Mouse (Mus musculus): ENCODE measurements around the gene Slc25a30. TPM values are rescaled to one million over a fixed set of nuclear protein-coding genes. Genes with fewer than 3 reads are reported as not detected.

Gene Slc25a30
- polyA plus RNA-seq (2012; rRNA removed) (6.2 and 8.2 TPM in 2 replicates), polyA plus RNA-seq (2014; fragmentation: Nextera tagmentation; extraction: Ambion mirVana) (3.5 and 4.6 TPM in 2 replicates)

- peak within 1 kb of the TSS; percentile 89 for H3K4me2 ChIP-seq (replicated peaks; ENCODE audit: low read depth, low read length, severe bottlenecking)
- peak; percentile 98 for ATAC-seq (ENCODE audit: low FRiP score, low read depth)
- H3K9ac ChIP-seq (ENCODE audit: low read depth, low read length, severe bottlenecking): peak within 1 kb of the TSS; percentile 71
- peak; percentile 96 for DNase-seq (ENCODE audit: low spot score)
- TF ChIP-seq POLR2A (IDR thresholded peaks at IDR 0.05; ENCODE audit: borderline replicate concordance, extremely low read depth, insufficient read depth, insufficient read length): peak; percentile 71; the same call in 1 of the 2 replicates
- no peaks in the 10 kb centered on the region for H3K27me3 ChIP-seq (ENCODE audit: control insufficient read depth, insufficient read depth, low read length)
- 6% methylated on average over 50 of the region's 51 CpGs for WGBS
- H3K9me3 ChIP-seq (ENCODE audit: control insufficient read depth, low read length): no peaks in the 10 kb centered on the region
- H3K4me3 ChIP-seq (replicated peaks; ENCODE audit: low read length): peak within 1 kb of the TSS; percentile 74
- H3K27ac ChIP-seq (replicated peaks; ENCODE audit: low read depth, low read length): peak within 1 kb of the TSS; percentile 52
- 0 out of 2 replicates have a peak, but pooled peaks cover 3% of the 10 kb centered on the region for H3K4me1 ChIP-seq (ENCODE audit: control insufficient read depth, insufficient read depth, low read length)
- H3K36me3 ChIP-seq (ENCODE audit: control insufficient read depth, insufficient read depth, low read length): no peaks in the 10 kb centered on the region
Observed at GRCm38 (mm10) chr14:75786868-75787793, at the start of gene Slc25a30. TSS of gene Slc25a30 (minus strand) at chr14:75787037.

- TF ChIP-seq POLR2A (IDR thresholded peaks at IDR 0.05; ENCODE audit: borderline replicate concordance, extremely low read depth, insufficient read depth, insufficient read length): no peak
- H3K36me3 ChIP-seq (ENCODE audit: control insufficient read depth, insufficient read depth, low read length): no peaks in the 10 kb centered on the region
- DNase-seq (ENCODE audit: low spot score) (no peak), ATAC-seq (ENCODE audit: low FRiP score, low read depth) (no peak)
- H3K4me3 ChIP-seq (replicated peaks; ENCODE audit: low read length): no peak overlapping the region
- H3K27ac ChIP-seq (replicated peaks; ENCODE audit: low read depth, low read length): no peak overlapping the region
- H3K4me1 ChIP-seq (ENCODE audit: control insufficient read depth, insufficient read depth, low read length): peaks cover 12% of the 10 kb centered on the region; the same call in 1 of the 2 replicates
- H3K9me3 ChIP-seq (ENCODE audit: control insufficient read depth, low read length): no peaks in the 10 kb centered on the region
- H3K9ac ChIP-seq (ENCODE audit: low read depth, low read length, severe bottlenecking): no peak overlapping the region
- WGBS: 80% methylated on average over 3 of the region's 3 CpGs
- no peaks in the 10 kb centered on the region for H3K27me3 ChIP-seq (ENCODE audit: control insufficient read depth, insufficient read depth, low read length)
- no peak overlapping the region for H3K4me2 ChIP-seq (replicated peaks; ENCODE audit: low read depth, low read length, severe bottlenecking)
Observed at GRCm38 (mm10) chr14:75836579-75836978, 49.7 kb upstream of the Slc25a30 start.

DNA sequence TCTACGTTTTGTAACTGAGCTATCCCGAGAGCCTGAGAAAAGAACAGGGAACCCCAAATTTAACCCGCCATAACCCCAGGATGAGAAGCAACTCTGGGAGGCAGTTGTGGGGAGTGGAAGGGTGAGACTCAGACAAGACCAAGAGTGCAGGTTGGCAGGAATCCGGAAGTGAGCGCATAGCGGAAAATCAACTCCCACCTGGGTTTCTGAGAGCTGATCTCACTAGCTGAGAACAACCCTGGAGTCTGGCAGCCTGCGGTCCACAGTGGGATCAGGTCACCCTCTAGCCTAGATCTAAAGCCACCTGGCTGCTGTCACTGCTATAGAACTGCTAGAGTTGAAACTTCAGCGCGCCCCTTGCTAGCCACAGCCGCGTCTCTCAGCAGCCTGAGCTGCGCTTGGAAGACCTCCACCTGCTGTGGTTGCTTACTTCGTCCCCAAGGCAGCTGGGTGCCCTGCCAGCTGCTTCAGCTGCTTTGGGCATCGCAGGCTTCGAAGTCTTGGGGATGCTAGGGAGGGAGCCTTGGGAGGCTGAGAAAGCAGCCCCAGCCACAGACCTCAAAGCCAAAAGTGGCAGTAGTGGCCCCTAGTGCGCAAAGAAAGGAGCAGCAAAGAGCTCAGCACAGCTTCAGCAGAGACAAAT, 48.0 kb upstream of the Slc25a30 start:
- peak overlapping the region; percentile 98 for H3K27ac ChIP-seq (replicated peaks; ENCODE audit: low read depth, low read length)
- H3K27me3 ChIP-seq (ENCODE audit: control insufficient read depth, insufficient read depth, low read length): no peaks in the 10 kb centered on the region
- peak overlapping the region; percentile 71 for H3K9ac ChIP-seq (ENCODE audit: low read depth, low read length, severe bottlenecking)
- peak; percentile 80 for DNase-seq (ENCODE audit: low spot score)
- no peak for TF ChIP-seq POLR2A (IDR thresholded peaks at IDR 0.05; ENCODE audit: borderline replicate concordance, extremely low read depth, insufficient read depth, insufficient read length)
- peak; percentile 55 for ATAC-seq (ENCODE audit: low FRiP score, low read depth)
- H3K4me2 ChIP-seq (replicated peaks; ENCODE audit: low read depth, low read length, severe bottlenecking): peak overlapping the region; percentile 94
- no peaks in the 10 kb centered on the region for H3K36me3 ChIP-seq (ENCODE audit: control insufficient read depth, insufficient read depth, low read length)
- H3K4me1 ChIP-seq (ENCODE audit: control insufficient read depth, insufficient read depth, low read length): peaks cover 12% of the 10 kb centered on the region; the same call in 1 of the 2 replicates
- under 1% methylated on average over 16 of the region's 16 CpGs for WGBS
- H3K4me3 ChIP-seq (replicated peaks; ENCODE audit: low read length): peak overlapping the region; percentile 44
- H3K9me3 ChIP-seq (ENCODE audit: control insufficient read depth, low read length): no peaks in the 10 kb centered on the region

- H3K4me3 ChIP-seq (replicated peaks; ENCODE audit: low read length): peak overlapping the region; percentile 44
- H3K27ac ChIP-seq (replicated peaks; ENCODE audit: low read depth, low read length): peak overlapping the region; percentile 98
- peak overlapping the region; percentile 71 for H3K9ac ChIP-seq (ENCODE audit: low read depth, low read length, severe bottlenecking)
- no peaks in the 10 kb centered on the region for H3K27me3 ChIP-seq (ENCODE audit: control insufficient read depth, insufficient read depth, low read length)
- peaks cover 12% of the 10 kb centered on the region; the same call in 1 of the 2 replicates for H3K4me1 ChIP-seq (ENCODE audit: control insufficient read depth, insufficient read depth, low read length)
- H3K36me3 ChIP-seq (ENCODE audit: control insufficient read depth, insufficient read depth, low read length): no peaks in the 10 kb centered on the region
- ATAC-seq (ENCODE audit: low FRiP score, low read depth): peak; percentile 92
- no peaks in the 10 kb centered on the region for H3K9me3 ChIP-seq (ENCODE audit: control insufficient read depth, low read length)
- WGBS: under 1% methylated on average over 10 of the region's 10 CpGs
- H3K4me2 ChIP-seq (replicated peaks; ENCODE audit: low read depth, low read length, severe bottlenecking): peak overlapping the region; percentile 94
- 0 out of 2 replicates have a peak, but pooled peaks have one; percentile 72 for TF ChIP-seq POLR2A (IDR thresholded peaks at IDR 0.05; ENCODE audit: borderline replicate concordance, extremely low read depth, insufficient read depth, insufficient read length)
- peak; percentile 92 for DNase-seq (ENCODE audit: low spot score)
Observed at GRCm38 (mm10) chr14:75834251-75834738, 47.5 kb upstream of the Slc25a30 start.

All from limb, embryonic 14.5 days (tissue).